Mouse (Mus musculus) cortical plate, adult 2 months (tissue): Measurements from ENCODE around the gene Fbxl17.

Experiments
- CTCF ChIP-seq: fragments of 200-500 bp; IDR thresholded peaks from 2 replicates; pipeline ENCODE4 v1.5.1; 2011; ENCODE audit warnings: mild to moderate bottlenecking, control low read depth, low read length; ENCODE audit not compliant: insufficient read depth; ENCODE audit errors: extremely low read depth
- POLR2A ChIP-seq: fragments of 200-500 bp; IDR thresholded peaks from 2 replicates; pipeline ENCODE4 v1.6.1; 2011; ENCODE audit warnings: mild to moderate bottlenecking, low read length, control low read depth; ENCODE audit not compliant: insufficient read depth; ENCODE audit errors: extremely low read depth

DNA sequence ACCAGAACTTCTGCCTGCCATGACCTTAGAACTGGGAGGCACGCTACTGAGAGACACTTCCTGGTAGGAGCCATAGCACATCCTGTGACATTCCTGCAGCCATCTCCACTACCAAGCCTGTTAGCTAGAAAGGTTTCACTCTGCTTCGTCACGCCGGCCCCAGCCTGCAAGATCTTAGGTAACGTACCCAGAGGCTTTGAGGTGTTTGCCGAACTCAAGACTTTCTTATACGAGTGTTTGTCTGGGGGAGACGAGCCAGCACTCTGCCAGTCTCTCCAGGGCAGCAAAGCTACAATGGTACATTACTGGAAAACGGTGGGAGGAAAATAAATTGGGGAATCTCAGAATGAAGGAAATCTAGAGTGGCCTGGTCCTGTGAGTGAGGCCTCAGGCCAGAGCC, 292.1 kb downstream of the Fbxl17 start:
- no peak for TF ChIP-seq CTCF
- TF ChIP-seq POLR2A = no peak
